ENCODE assay signal across 8 mouse cellular contexts in genomic region chr6:52418451-52419170, GRCm38 (mm10).
A peak's percentile ranks its signal among the peaks of the same experiment; 100 is the strongest.
DNase-seq lines count a peak whose midpoint lies in the region; ATAC-seq lines count a peak whose summit lies in the region.

No protein-coding gene starts in this region.

- no peak overlapping the region for H3K9ac ChIP-seq in kidney, embryonic 14.5 days (ENCODE audit: low read depth, low read length)
- H3K9ac ChIP-seq in hindbrain, embryonic 14.5 days: no peak overlapping the region

- H3K4me2 ChIP-seq in kidney, embryonic 14.5 days (replicated peaks; ENCODE audit: low read depth, low read length): no peak overlapping the region
- H3K4me2 ChIP-seq in hindbrain, embryonic 14.5 days (replicated peaks): no peak overlapping the region

- peak; percentile 57 for DNase-seq in adrenal gland, postnatal 14 days
- DNase-seq in adrenal gland, postnatal 4 days (ENCODE audit: low spot score in 2 of 2): no peak
- DNase-seq in gastrocnemius, adult 8-10 months (ENCODE audit: low spot score in 2 of 2): peak; percentile 64 to 70
- DNase-seq in lung, postnatal 4 days: peak; percentile 63 to 81
- no peak for DNase-seq in hindbrain, embryonic 14.5 days (ENCODE audit: low spot score)
- no peak for DNase-seq in Muller cell, postnatal 12 days (ENCODE audit: inconsistent ontology term)

- H3K27me3 ChIP-seq in kidney, embryonic 14.5 days (ENCODE audit: control insufficient read depth, insufficient read depth, low read length): no peaks in the 10 kb centered on the region
- no peaks in the 10 kb centered on the region for H3K27me3 ChIP-seq in hindbrain, embryonic 14.5 days (ENCODE audit: control insufficient read depth, insufficient read depth, low read length)

- WGBS in kidney, embryonic 14.5 days: 30% methylated on average over 12 of the region's 12 CpGs
- 47% methylated on average over 12 of the region's 12 CpGs for WGBS in hindbrain, embryonic 14.5 days

- ATAC-seq in kidney, embryonic 14.5 days (ENCODE audit: low FRiP score, low TSS enrichment): 0 out of 2 replicates have a peak, but pooled peaks have one; percentile 43
- no peak for ATAC-seq in granulocyte monocyte progenitor cell, adult 5-6 weeks (replicated peaks; ENCODE audit: poor library complexity, severe bottlenecking)
- ATAC-seq in hindbrain, embryonic 14.5 days (ENCODE audit: low FRiP score): no peak

- no peak overlapping the region for H3K4me3 ChIP-seq in kidney, embryonic 14.5 days (ENCODE audit: low read length)
- no peak overlapping the region for H3K4me3 ChIP-seq in hindbrain, embryonic 14.5 days (replicated peaks; ENCODE audit: low read length)

- H3K9me3 ChIP-seq in kidney, embryonic 14.5 days (ENCODE audit: control insufficient read depth, low read length): no peaks in the 10 kb centered on the region
- no peaks in the 10 kb centered on the region for H3K9me3 ChIP-seq in hindbrain, embryonic 14.5 days (ENCODE audit: control insufficient read depth, low read length)

- H3K27ac ChIP-seq in kidney, embryonic 14.5 days (ENCODE audit: low read depth, low read length): no peak overlapping the region
- H3K27ac ChIP-seq in hindbrain, embryonic 14.5 days: no peak overlapping the region; the same call in 1 of the 2 replicates

- H3K36me3 ChIP-seq in kidney, embryonic 14.5 days (ENCODE audit: control insufficient read depth, insufficient read depth, low read length): no peaks in the 10 kb centered on the region
- H3K36me3 ChIP-seq in hindbrain, embryonic 14.5 days (replicated peaks; ENCODE audit: control insufficient read depth, insufficient read depth): no peaks in the 10 kb centered on the region

- peaks cover 13% of the 10 kb centered on the region; the same call in 1 of the 2 replicates for H3K4me1 ChIP-seq in kidney, embryonic 14.5 days (ENCODE audit: control insufficient read depth, insufficient read depth, low read length)
- H3K4me1 ChIP-seq in hindbrain, embryonic 14.5 days (replicated peaks; ENCODE audit: control insufficient read depth, insufficient read depth, low read length): peaks cover 5% of the 10 kb centered on the region; the same call in 1 of the 2 replicates

Comparison
In these comparisons a context has a peak if more than half of its experiments do, and no peak if none do; other contexts are left out.
1. DNase-seq: peak in adrenal gland, postnatal 14 days (single experiment), gastrocnemius, adult 8-10 months (2 of 2) and lung, postnatal 4 days (2 of 2); none in adrenal gland, postnatal 4 days (0 of 2), hindbrain, embryonic 14.5 days (single experiment) and Muller cell, postnatal 12 days (single experiment).